Mouse (Mus musculus) adrenal gland (tissue): ENCODE measurements at regions not wholly inside any gene's neighbourhood (a gene's known extent, or its start where the extent isn't known, plus 50 kb on each side); places are given as distances from the start of the nearest gene placed in this dataset.

Experiments
- intact Hi-C: fragments of 180-260 bp; cut with DNase I; formaldehyde crosslinking; loops from one replicate; pipeline ENCODE4 v1.15.1; 2025

- intact Hi-C loops: loop anchor here (2.0 kb wide), 1 partner anchor 281 kb away; no protein-coding TSS in a partner anchor
Measured at GRCm38 (mm10) chr10:51792030-51792429, 114.5 kb downstream of the Rfx6 start.

GRCm38 (mm10) chr10:51793876-51794275 is 116.3 kb downstream of the Rfx6 start:
- intact Hi-C loops: loop anchor here (2.0 kb wide), 1 partner anchor 279 kb away; no protein-coding TSS in a partner anchor

GRCm38 (mm10) chr10:51816626-51817025 is 139.1 kb downstream of the Rfx6 start:
- intact Hi-C loops: no loop called here

- intact Hi-C loops: no loop called here
Measured at GRCm38 (mm10) chr10:51823900-51824299, 146.3 kb downstream of the Rfx6 start.

GRCm38 (mm10) chr10:51826431-51826964 is 148.9 kb downstream of the Rfx6 start:
- intact Hi-C loops: no loop called here

GRCm38 (mm10) chr10:51832459-51832858 is 154.9 kb downstream of the Rfx6 start:
- intact Hi-C loops: no loop called here

GRCm38 (mm10) chr10:51843099-51843498 is 165.5 kb downstream of the Rfx6 start:
- intact Hi-C loops: no loop called here

- intact Hi-C loops: no loop called here
Measured at GRCm38 (mm10) chr10:51846287-51846686, 168.7 kb downstream of the Rfx6 start.

GRCm38 (mm10) chr10:51869409-51869808 is 152.9 kb upstream of the Vgll2 start:
- intact Hi-C loops: no loop called here

- intact Hi-C loops: no loop called here
Measured at GRCm38 (mm10) chr10:51911066-51911691, 111.1 kb upstream of the Vgll2 start.

- intact Hi-C loops: no loop called here
Measured at GRCm38 (mm10) chr10:51912096-51912495, 110.2 kb upstream of the Vgll2 start.

- intact Hi-C loops: no loop called here
Measured at GRCm38 (mm10) chr10:51926644-51927043, 95.7 kb upstream of the Vgll2 start.

GRCm38 (mm10) chr10:51929341-51929740 is 93.0 kb upstream of the Vgll2 start:
- intact Hi-C loops: no loop called here

- intact Hi-C loops: no loop called here
Measured at GRCm38 (mm10) chr10:51930266-51930665, 92.0 kb upstream of the Vgll2 start.

- intact Hi-C loops: no loop called here
Measured at GRCm38 (mm10) chr10:51930696-51931095, 91.6 kb upstream of the Vgll2 start.

GRCm38 (mm10) chr10:51935482-51935881 is 86.8 kb upstream of the Vgll2 start:
- intact Hi-C loops: no loop called here

GRCm38 (mm10) chr10:51941192-51941591 is 81.1 kb upstream of the Vgll2 start:
- intact Hi-C loops: no loop called here

GRCm38 (mm10) chr10:51945701-51946100 is 76.6 kb upstream of the Vgll2 start:
- intact Hi-C loops: no loop called here

GRCm38 (mm10) chr10:51946189-51946588 is 76.1 kb upstream of the Vgll2 start:
- intact Hi-C loops: no loop called here

GRCm38 (mm10) chr10:51946881-51947280 is 75.4 kb upstream of the Vgll2 start:
- intact Hi-C loops: no loop called here

- intact Hi-C loops: no loop called here
Measured at GRCm38 (mm10) chr10:51950016-51950415, 72.3 kb upstream of the Vgll2 start.

GRCm38 (mm10) chr10:51952021-51952420 is 70.3 kb upstream of the Vgll2 start:
- intact Hi-C loops: no loop called here

GRCm38 (mm10) chr10:51956493-51956892 is 65.8 kb upstream of the Vgll2 start:
- intact Hi-C loops: no loop called here
